Mouse (Mus musculus): ENCODE results near the gene Hist2h2aa2.
"Not testable (repeated sequence)": the region's sequence is repeated elsewhere in the genome, so short reads cannot be mapped to it uniquely, and the experiment has no call there.

DNA sequence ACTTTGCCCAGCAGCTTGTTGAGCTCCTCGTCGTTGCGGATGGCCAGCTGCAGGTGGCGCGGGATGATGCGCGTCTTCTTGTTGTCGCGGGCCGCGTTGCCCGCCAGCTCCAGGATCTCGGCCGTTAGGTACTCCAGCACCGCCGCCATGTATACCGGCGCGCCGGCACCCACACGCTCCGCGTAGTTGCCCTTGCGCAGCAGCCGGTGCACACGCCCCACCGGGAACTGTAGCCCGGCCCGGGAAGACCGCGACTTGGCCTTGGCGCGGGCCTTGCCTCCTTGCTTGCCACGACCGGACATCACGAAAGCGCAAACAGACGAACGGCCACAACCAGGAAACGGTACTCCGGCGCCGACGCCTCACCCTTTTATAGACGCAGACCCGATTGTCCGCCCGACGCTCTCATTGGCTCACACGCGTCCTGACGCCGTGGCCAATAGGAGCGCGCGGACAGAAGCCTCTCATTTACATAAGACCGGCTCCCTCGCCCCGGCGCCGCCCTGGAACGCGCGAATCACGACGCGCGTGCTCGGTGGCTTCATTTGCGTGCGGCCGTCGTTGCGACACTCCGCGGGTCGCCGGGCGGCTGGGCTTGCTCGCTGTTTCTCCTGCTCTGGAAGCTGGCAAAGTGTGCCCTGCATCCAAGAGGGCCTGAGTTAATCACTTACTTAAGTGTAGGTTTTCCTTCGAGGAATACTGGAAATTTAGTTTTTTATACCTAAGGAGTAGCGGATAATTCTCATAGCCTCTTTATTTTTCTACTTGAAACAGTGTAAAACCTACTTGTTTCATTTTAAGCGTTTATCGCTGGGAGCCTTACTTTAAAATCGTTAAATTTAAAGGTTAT, at the start of gene Hist2h2aa2:
- TF ChIP-seq GATA1 (IDR thresholded peaks at IDR 0.05; ENCODE audit: borderline replicate concordance, low read length); FLI1 (IDR thresholded peaks at IDR 0.05; ENCODE audit: low read length): not testable (repeated sequence)
